Mouse (Mus musculus): ENCODE measurements around the gene Ptcd1. TPM values are rescaled to one million over a fixed set of nuclear protein-coding genes. Genes with fewer than 3 reads are reported as not detected.

Ptcd1 gene
- polyA plus RNA-seq, 1 experiment from 2014 or later: 20.0 TPM

GRCm38 (mm10) chr5:145178461-145178980 is 11.6 kb upstream of the Ptcd1 start:
- ATAC-seq (ENCODE audit: low FRiP score, low TSS enrichment): no peak
- H3K4me3 ChIP-seq (ENCODE audit: low read length): no peak overlapping the region
- no peak overlapping the region for H3K4me2 ChIP-seq (replicated peaks; ENCODE audit: low read depth, low read length)
- H3K4me1 ChIP-seq (ENCODE audit: insufficient read depth, low read length): no peaks in the 10 kb centered on the region
- H3K27me3 ChIP-seq (ENCODE audit: insufficient read depth, low read length): no peaks in the 10 kb centered on the region
- 78% methylated on average over 18 of the region's 18 CpGs for WGBS
- H3K36me3 ChIP-seq (ENCODE audit: insufficient read depth, low read length): peaks cover 84% of the 10 kb centered on the region
- H3K27ac ChIP-seq (ENCODE audit: low read length): no peak overlapping the region
- H3K9me3 ChIP-seq (ENCODE audit: low read length): no peaks in the 10 kb centered on the region
- no peak overlapping the region for H3K9ac ChIP-seq (replicated peaks; ENCODE audit: low read length)

GRCm38 (mm10) chr5:145167306-145167661 is 376 bp upstream of the Ptcd1 start:
- 1% methylated on average over 28 of the region's 28 CpGs for WGBS
- ATAC-seq (ENCODE audit: low FRiP score, low TSS enrichment): peak; percentile 53
- Histone ChIP-seq H3K9me3 (ENCODE audit: low read length) (no peaks in the 10 kb centered on the region), H3K9ac (replicated peaks; ENCODE audit: low read length) (peak overlapping the region; percentile 96), H3K27me3 (ENCODE audit: insufficient read depth, low read length) (no peaks in the 10 kb centered on the region), H3K4me2 (replicated peaks; ENCODE audit: low read depth, low read length) (peak overlapping the region; percentile 96), H3K4me1 (ENCODE audit: insufficient read depth, low read length) (peaks cover 23% of the 10 kb centered on the region), H3K4me3 (ENCODE audit: low read length) (peak overlapping the region; percentile 99), H3K36me3 (ENCODE audit: insufficient read depth, low read length) (peaks cover 37% of the 10 kb centered on the region), H3K27ac (ENCODE audit: low read length) (peak overlapping the region; percentile 79)

GRCm38 (mm10) chr5:145165184-145165583 is 1.7 kb downstream of the Ptcd1 start:
- H3K36me3 ChIP-seq (ENCODE audit: insufficient read depth, low read length): peaks cover 21% of the 10 kb centered on the region
- no peak overlapping the region for H3K4me3 ChIP-seq (ENCODE audit: low read length)
- H3K9ac ChIP-seq (replicated peaks; ENCODE audit: low read length): peak overlapping the region; percentile 29; the same call in 1 of the 2 replicates
- WGBS: 81% methylated on average over 15 of the region's 15 CpGs
- no peaks in the 10 kb centered on the region for H3K27me3 ChIP-seq (ENCODE audit: insufficient read depth, low read length)
- no peak for ATAC-seq (ENCODE audit: low FRiP score, low TSS enrichment)
- no peak overlapping the region for H3K27ac ChIP-seq (ENCODE audit: low read length)
- H3K9me3 ChIP-seq (ENCODE audit: low read length): no peaks in the 10 kb centered on the region
- H3K4me1 ChIP-seq (ENCODE audit: insufficient read depth, low read length): peaks cover 23% of the 10 kb centered on the region
- H3K4me2 ChIP-seq (replicated peaks; ENCODE audit: low read depth, low read length): no peak overlapping the region

GRCm38 (mm10) chr5:145164710-145165109 is 2.2 kb downstream of the Ptcd1 start:
- WGBS: 42% methylated on average over 3 of the region's 3 CpGs
- Histone ChIP-seq H3K27ac (ENCODE audit: low read length) (no peak overlapping the region), H3K36me3 (ENCODE audit: insufficient read depth, low read length) (peaks cover 19% of the 10 kb centered on the region), H3K9me3 (ENCODE audit: low read length) (no peaks in the 10 kb centered on the region), H3K4me1 (ENCODE audit: insufficient read depth, low read length) (peaks cover 23% of the 10 kb centered on the region), H3K4me3 (ENCODE audit: low read length) (no peak overlapping the region), H3K9ac (replicated peaks; ENCODE audit: low read length) (peak overlapping the region; percentile 29; the same call in 1 of the 2 replicates), H3K27me3 (ENCODE audit: insufficient read depth, low read length) (no peaks in the 10 kb centered on the region), H3K4me2 (replicated peaks; ENCODE audit: low read depth, low read length) (no peak overlapping the region)
- ATAC-seq (ENCODE audit: low FRiP score, low TSS enrichment): no peak

- no peak overlapping the region for H3K4me2 ChIP-seq (replicated peaks; ENCODE audit: low read depth, low read length)
- no peaks in the 10 kb centered on the region for H3K27me3 ChIP-seq (ENCODE audit: insufficient read depth, low read length)
- no peak overlapping the region for H3K4me3 ChIP-seq (ENCODE audit: low read length)
- H3K27ac ChIP-seq (ENCODE audit: low read length): no peak overlapping the region
- 95% methylated on average over 14 of the region's 14 CpGs for WGBS
- ATAC-seq (ENCODE audit: low FRiP score, low TSS enrichment): no peak
- peaks cover 38% of the 10 kb centered on the region for H3K36me3 ChIP-seq (ENCODE audit: insufficient read depth, low read length)
- H3K9me3 ChIP-seq (ENCODE audit: low read length): no peaks in the 10 kb centered on the region
- H3K9ac ChIP-seq (replicated peaks; ENCODE audit: low read length): no peak overlapping the region
- peaks cover 11% of the 10 kb centered on the region for H3K4me1 ChIP-seq (ENCODE audit: insufficient read depth, low read length)
Observed at GRCm38 (mm10) chr5:145161361-145161760, 5.5 kb downstream of the Ptcd1 start.

- Histone ChIP-seq H3K27me3 (ENCODE audit: insufficient read depth, low read length) (no peaks in the 10 kb centered on the region), H3K4me2 (replicated peaks; ENCODE audit: low read depth, low read length) (no peak overlapping the region), H3K4me3 (ENCODE audit: low read length) (no peak overlapping the region), H3K4me1 (ENCODE audit: insufficient read depth, low read length) (no peaks in the 10 kb centered on the region), H3K9ac (replicated peaks; ENCODE audit: low read length) (no peak overlapping the region), H3K9me3 (ENCODE audit: low read length) (no peaks in the 10 kb centered on the region), H3K36me3 (ENCODE audit: insufficient read depth, low read length) (peaks cover 67% of the 10 kb centered on the region), H3K27ac (ENCODE audit: low read length) (no peak overlapping the region)
- ATAC-seq (ENCODE audit: low FRiP score, low TSS enrichment): no peak
- WGBS: 93% methylated on average over 5 of the region's 5 CpGs
Observed at GRCm38 (mm10) chr5:145152690-145153089, 14.2 kb downstream of the Ptcd1 start.

- whole genome bisulfite sequencing: 93% methylated on average over 6 of the region's 6 CpGs
- Histone ChIP-seq H3K9me3 (ENCODE audit: low read length) (no peaks in the 10 kb centered on the region), H3K4me2 (replicated peaks; ENCODE audit: low read depth, low read length) (no peak overlapping the region), H3K4me1 (ENCODE audit: insufficient read depth, low read length) (no peaks in the 10 kb centered on the region), H3K36me3 (ENCODE audit: insufficient read depth, low read length) (peaks cover 78% of the 10 kb centered on the region), H3K27ac (ENCODE audit: low read length) (no peak overlapping the region), H3K9ac (replicated peaks; ENCODE audit: low read length) (no peak overlapping the region), H3K4me3 (ENCODE audit: low read length) (no peak overlapping the region), H3K27me3 (ENCODE audit: insufficient read depth, low read length) (no peaks in the 10 kb centered on the region)
- ATAC-seq (ENCODE audit: low FRiP score, low TSS enrichment): no peak
Observed at GRCm38 (mm10) chr5:145149294-145149693, 17.6 kb downstream of the Ptcd1 start.

- WGBS: 89% methylated on average over 5 of the region's 5 CpGs
- no peak overlapping the region for H3K9ac ChIP-seq (replicated peaks; ENCODE audit: low read length)
- H3K27me3 ChIP-seq (ENCODE audit: insufficient read depth, low read length): no peaks in the 10 kb centered on the region
- no peaks in the 10 kb centered on the region for H3K4me1 ChIP-seq (ENCODE audit: insufficient read depth, low read length)
- H3K36me3 ChIP-seq (ENCODE audit: insufficient read depth, low read length): peaks cover 91% of the 10 kb centered on the region
- ATAC-seq (ENCODE audit: low FRiP score, low TSS enrichment): no peak
- no peaks in the 10 kb centered on the region for H3K9me3 ChIP-seq (ENCODE audit: low read length)
- H3K4me3 ChIP-seq (ENCODE audit: low read length): no peak overlapping the region
- no peak overlapping the region for H3K4me2 ChIP-seq (replicated peaks; ENCODE audit: low read depth, low read length)
- no peak overlapping the region for H3K27ac ChIP-seq (ENCODE audit: low read length)
Observed at GRCm38 (mm10) chr5:145147748-145148147, 19.2 kb downstream of the Ptcd1 start.

- no peaks in the 10 kb centered on the region for H3K9me3 ChIP-seq (ENCODE audit: low read length)
- peak overlapping the region; percentile 92 for H3K9ac ChIP-seq (replicated peaks; ENCODE audit: low read length)
- no peaks in the 10 kb centered on the region for H3K27me3 ChIP-seq (ENCODE audit: insufficient read depth, low read length)
- ATAC-seq (ENCODE audit: low FRiP score, low TSS enrichment): no peak
- peak overlapping the region; percentile 91 for H3K27ac ChIP-seq (ENCODE audit: low read length)
- peak overlapping the region; percentile 92 for H3K4me3 ChIP-seq (ENCODE audit: low read length)
- peak overlapping the region; percentile 88 for H3K4me2 ChIP-seq (replicated peaks; ENCODE audit: low read depth, low read length)
- peaks cover 21% of the 10 kb centered on the region for H3K4me1 ChIP-seq (ENCODE audit: insufficient read depth, low read length)
- H3K36me3 ChIP-seq (ENCODE audit: insufficient read depth, low read length): peaks cover 50% of the 10 kb centered on the region
- under 1% methylated on average over 18 of the region's 18 CpGs for WGBS
Observed at GRCm38 (mm10) chr5:145140611-145141010, 26.3 kb downstream of the Ptcd1 start.

GRCm38 (mm10) chr5:145139571-145140519 is 27.1 kb downstream of the Ptcd1 start, which contains the start of the genes Pdap1 and Bud31:
Pdap1 (minus strand) TSS chr5:145140238.
Bud31 (plus strand) TSS chr5:145140362.
- H3K4me1 ChIP-seq (ENCODE audit: insufficient read depth, low read length): peaks cover 21% of the 10 kb centered on the region
- H3K9me3 ChIP-seq (ENCODE audit: low read length): no peaks in the 10 kb centered on the region
- H3K27me3 ChIP-seq (ENCODE audit: insufficient read depth, low read length): no peaks in the 10 kb centered on the region
- peak within 1 kb of the TSS; percentile 92 for H3K9ac ChIP-seq (replicated peaks; ENCODE audit: low read length)
- peak within 1 kb of the TSS; percentile 91 for H3K27ac ChIP-seq (ENCODE audit: low read length)
- ATAC-seq (ENCODE audit: low FRiP score, low TSS enrichment): peak; percentile 94
- H3K36me3 ChIP-seq (ENCODE audit: insufficient read depth, low read length): peaks cover 48% of the 10 kb centered on the region
- peak within 1 kb of the TSS; percentile 92 for H3K4me3 ChIP-seq (ENCODE audit: low read length)
- under 1% methylated on average over 84 of the region's 84 CpGs for WGBS
- H3K4me2 ChIP-seq (replicated peaks; ENCODE audit: low read depth, low read length): peak within 1 kb of the TSS; percentile 88

Measured in kidney, embryonic 16.5 days (tissue).